In genomic region chr6:77075396-77076376, GRCm38 (mm10) we compare ENCODE assay signal across 8 mouse cellular contexts.
DNase-seq lines count a peak whose midpoint lies in the region; ATAC-seq lines count a peak whose summit lies in the region.

No protein-coding gene starts in this region.

- intact Hi-C loops in left cerebral cortex, postnatal 36 days (cut with DNase I) = no loop called here

- no peak overlapping the region for H3K27ac ChIP-seq in kidney, embryonic 16.5 days (ENCODE audit: low read length)

- DNase-seq in adrenal gland, postnatal 14 days = peak; percentile 59
- DNase-seq in cerebellum, adult 18-20 months = peak; percentile 91 to 93
- DNase-seq in forelimb bud, embryonic 11.5 days (ENCODE audit: low read depth, low spot score) = peak; percentile 2
- peak; percentile 41 to 48 for DNase-seq in left cerebral cortex, postnatal 36 days (ENCODE audit: low spot score in 2 of 2)
- peak; percentile 25 for DNase-seq in ovary, postnatal 14 days (ENCODE audit: low spot score)
- DNase-seq in thymus, postnatal 14 days = no peak

- H3K36me3 ChIP-seq in kidney, embryonic 16.5 days (ENCODE audit: insufficient read depth, low read length) = no peaks in the 10 kb centered on the region

- no peak overlapping the region for H3K4me3 ChIP-seq in kidney, embryonic 16.5 days (ENCODE audit: low read length)

- H3K4me1 ChIP-seq in kidney, embryonic 16.5 days (ENCODE audit: insufficient read depth, low read length) = no peaks in the 10 kb centered on the region

- H3K9me3 ChIP-seq in kidney, embryonic 16.5 days (ENCODE audit: low read length) = no peaks in the 10 kb centered on the region

- H3K9ac ChIP-seq in kidney, embryonic 16.5 days (replicated peaks; ENCODE audit: low read length) = no peak overlapping the region

- ATAC-seq in kidney, embryonic 16.5 days (ENCODE audit: low FRiP score, low TSS enrichment) = peak; percentile 59; the same call in 1 of the 2 replicates
- ATAC-seq in monocyte, adult 5-6 weeks (replicated peaks; ENCODE audit: insufficient number of reproducible peaks, low FRiP score, low TSS enrichment, poor library complexity, severe bottlenecking) = no peak

- H3K4me2 ChIP-seq in kidney, embryonic 16.5 days (replicated peaks; ENCODE audit: low read depth, low read length) = no peak overlapping the region

- WGBS in kidney, embryonic 16.5 days = 41% methylated on average over 14 of the region's 14 CpGs

- no peaks in the 10 kb centered on the region for H3K27me3 ChIP-seq in kidney, embryonic 16.5 days (ENCODE audit: insufficient read depth, low read length)
